Mouse (Mus musculus): ENCODE data around the gene Rims1.

DNA sequence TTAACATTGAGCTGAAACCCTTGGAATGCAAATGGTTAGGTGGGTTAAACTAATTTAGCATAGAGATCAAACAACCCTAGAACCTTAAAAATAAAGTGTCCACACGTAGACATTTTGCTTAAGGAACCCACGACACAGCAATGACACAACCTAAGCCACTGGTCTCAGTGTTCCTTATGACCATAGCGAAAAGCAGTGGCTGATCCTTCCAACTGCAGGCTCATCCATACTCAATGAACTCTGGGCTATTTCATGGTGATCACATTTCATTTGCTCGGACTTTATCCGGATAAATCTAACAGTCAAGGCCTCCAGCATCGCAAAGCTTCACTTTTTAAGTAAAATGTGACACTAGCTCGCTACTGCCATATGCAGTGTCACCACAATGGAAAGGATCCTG lies 494.3 kb downstream of the Rims1 start:
- TF ChIP-seq POLR2A (IDR thresholded peaks at IDR 0.05; ENCODE audit: insufficient read depth, low read length) (no peak), CTCF (IDR thresholded peaks at IDR 0.05; ENCODE audit: low read depth, low read length) (no peak), EP300 (IDR thresholded peaks at IDR 0.05; ENCODE audit: insufficient read depth, low read depth, low read length) (no peak)
